Mouse (Mus musculus) cerebellum, adult 11 months (tissue): ENCODE data around the gene Lingo1.

ENCODE experiments used
- DNase-seq: peaks from one replicate; pipeline ENCODE4 v3.0.0; 2022

Lingo1 gene

DNA sequence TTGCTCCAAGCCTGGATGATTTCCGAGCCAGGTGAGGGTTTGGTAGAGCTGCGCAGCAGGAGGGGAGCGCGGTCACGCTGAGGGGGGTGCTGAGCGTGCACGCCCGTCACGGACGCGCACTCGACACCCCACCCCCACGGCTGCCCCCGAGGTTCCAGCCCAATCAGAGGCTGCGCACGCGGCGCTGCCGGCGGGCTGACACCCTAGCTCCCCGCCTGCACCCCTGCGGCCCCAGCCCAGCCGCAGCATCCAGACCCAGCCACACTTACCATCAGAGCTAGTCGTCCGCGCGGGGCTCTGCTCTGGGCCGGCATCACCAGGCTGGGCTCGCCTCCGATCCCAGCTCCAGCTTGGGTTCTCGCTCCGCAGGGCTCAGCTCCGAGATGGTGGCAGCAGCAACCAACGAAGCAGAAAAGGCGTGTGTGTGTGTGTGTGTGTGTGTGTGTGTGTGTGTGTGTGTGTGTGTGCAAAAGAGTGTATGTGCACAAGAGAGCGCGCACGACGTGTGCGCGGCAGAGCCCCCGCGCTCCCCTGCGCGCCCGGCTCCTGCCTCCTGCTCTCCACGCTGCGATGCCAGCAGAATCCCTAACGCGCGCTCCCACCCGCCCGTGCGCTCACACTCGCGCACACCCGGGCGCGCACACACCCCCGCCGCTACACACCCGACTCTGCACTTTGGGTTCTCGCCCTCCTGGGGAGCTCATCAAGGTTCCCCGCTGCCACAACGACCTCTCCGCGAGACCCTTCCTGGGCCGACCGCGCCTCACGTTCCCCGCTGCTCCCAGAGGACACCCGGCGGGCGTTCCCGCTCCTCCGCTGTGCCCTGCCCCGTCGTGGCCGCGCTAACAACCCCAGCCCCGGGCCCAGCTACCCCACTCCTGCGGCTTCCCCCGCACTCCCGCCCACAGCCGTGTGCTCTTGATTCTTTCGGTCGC, at the start of gene Lingo1:
TSS of gene Lingo1 (minus strand) at position 748 of the 935 bp plus-strand sequence.
- peak; percentile 66 for DNase-seq

DNA sequence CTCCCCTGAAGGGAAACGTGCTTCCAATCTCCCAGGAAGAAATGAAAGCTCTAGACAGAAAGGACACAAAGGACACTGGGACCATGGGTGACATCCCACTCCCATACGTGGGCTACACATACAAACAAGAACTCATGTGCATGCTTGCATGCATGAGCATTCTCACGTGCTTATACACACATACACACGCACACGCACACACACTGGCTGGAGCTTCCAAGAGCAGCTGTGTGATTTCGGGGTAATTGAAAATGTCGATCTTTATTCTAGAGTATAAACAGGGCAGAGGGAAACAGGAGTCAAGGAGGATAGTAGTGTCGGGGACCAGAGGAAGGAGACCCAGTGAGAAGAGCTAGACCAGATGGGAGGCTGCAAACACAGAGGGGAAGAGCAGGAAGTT, 48.4 kb upstream of the Lingo1 start:
- DNase-seq, result no peak

DNA sequence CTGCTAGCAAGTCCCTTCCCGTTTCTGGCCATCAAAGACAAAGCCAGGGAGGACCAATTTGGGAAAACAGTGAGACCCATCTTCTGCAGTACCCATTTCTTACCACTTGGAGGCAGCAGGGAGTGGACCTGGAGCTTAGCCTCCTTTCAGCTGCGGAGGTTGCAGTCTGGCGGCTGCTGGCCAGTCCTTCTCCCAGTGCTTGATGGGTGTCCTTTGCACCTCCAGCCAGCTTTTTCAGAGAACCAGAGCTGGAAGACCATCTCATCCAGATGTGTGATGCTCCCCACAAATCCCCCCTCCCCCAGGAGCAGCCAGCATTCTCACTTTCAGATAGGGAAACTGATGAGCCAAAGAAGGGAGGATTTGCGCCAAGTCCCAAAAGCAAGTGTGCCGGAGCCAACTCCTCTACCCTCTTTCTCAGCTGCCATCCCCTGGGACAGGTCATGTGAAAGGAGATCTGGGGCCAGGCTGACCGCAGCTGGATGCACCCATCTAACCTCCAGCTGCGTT, 47.5 kb upstream of the Lingo1 start:
- peak; percentile 67 for DNase-seq

DNA sequence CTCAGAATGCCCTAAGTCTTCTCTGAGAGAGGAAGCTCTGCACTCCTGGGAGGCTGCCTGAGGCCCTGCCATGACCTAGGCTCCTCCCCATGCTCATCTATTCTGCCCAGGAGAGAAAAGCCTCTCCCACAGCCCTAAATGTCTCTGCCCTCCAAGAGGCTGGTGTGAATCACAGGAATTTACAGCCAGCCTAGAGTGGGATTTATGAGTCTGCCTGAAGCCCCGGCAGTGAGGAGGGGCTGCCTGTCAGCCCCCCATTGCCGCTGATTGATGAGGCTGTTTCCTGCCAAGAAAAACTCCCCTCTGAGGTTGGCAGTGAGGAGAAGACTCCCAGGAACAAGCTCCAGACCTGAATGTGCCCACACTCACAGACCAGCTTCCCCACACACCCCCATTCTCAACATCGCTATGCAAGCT, 46.0 kb upstream of the Lingo1 start:
- no peak for DNase-seq

DNA sequence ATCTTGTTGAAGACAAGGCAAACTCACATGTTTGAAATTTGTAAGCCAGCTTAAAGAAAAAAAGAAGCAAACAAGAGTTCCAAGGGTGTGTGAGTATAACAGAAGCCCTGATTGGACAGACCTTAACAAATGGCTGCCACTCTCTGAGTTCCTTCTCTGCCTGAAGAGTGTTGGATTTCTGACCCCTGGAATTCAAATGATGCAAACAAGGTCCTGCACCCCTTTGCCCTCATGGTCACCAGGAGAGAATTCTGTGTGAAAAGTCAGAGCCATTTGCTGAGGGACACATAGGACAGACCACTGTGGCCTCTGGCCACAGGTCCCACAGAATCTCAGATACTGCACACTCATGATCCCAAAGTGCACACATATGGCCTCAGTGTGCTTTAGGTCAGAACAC, 45.6 kb upstream of the Lingo1 start:
- DNase-seq, result no peak

DNA sequence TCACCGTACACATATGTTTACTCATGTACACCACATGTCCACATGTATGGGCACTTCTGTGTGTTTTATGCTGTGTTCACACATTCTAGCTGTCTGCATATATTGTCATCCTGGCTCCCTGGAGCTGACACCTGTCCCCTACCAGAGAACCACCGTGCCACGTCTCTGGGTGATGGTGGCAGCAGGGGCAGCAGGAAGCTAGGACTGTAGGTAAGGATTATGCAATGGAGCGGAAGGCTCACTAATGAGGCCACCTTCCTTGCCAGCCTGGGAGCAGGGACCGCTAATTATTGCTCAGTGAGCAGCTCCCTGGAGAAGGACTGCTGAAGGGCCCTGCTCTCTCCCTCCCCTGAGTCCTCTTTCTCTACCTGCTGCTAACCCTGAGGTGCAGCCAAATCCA, 44.5 kb upstream of the Lingo1 start:
- DNase-seq, result no peak

DNA sequence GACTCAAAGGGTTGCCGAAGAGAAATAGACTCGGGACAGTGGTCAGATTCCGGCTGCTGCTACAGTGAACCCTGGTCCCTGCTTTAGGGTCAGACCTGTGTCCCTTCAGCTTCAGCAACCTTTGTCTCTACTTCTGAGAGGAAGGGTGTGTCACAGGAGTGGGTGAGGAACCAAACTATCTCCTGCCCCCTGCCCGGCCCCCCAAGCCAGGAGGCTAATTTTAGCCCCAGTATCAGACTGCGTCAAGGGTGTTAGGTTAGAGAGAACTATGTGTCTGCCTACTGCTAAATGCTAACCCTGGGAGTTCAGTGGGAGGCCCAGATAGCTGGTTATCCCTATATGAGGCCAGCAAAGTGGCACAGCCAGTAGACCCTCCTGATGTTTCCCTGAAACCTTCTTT, 38.9 kb upstream of the Lingo1 start:
- DNase-seq, result no peak

DNA sequence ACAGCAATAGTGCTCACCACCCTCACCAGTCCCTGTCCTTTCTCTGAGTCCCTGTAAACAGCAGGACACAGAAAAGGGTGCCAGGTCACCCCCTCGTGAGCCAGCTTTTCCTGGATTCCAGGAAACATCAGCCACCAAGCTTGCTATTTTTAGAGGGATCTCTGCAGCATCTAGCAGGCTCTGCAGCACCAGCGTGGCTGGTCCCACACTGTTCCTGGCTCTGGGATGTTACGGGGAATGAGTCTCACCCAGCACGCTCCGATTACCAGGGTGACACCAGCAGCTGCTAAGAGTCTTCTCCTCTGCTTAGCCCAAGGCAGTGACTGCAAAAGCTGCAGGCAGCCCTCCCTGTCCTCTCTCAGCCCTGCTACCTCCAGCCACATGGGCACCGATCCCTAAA, 36.6 kb upstream of the Lingo1 start:
- DNase-seq, result no peak

DNA sequence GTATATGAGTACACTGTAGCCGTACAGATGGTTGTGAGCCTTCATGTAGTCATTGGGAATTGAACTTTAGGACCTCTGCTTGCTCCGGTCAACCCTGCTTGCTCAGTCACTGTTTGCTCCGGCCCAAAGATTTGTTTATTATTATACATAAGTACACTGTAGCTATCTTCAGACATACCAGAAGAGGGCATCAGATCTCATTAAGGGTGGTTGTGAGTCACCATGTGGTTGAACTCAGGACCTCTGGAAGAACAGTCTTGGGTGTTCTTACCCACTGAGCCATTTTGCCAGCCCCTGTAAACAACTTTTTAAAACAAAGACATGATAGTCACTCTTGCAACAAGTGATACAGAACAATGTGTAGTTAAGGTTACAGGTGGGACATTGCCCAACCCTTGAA, 35.6 kb upstream of the Lingo1 start:
- no peak for DNase-seq

DNA sequence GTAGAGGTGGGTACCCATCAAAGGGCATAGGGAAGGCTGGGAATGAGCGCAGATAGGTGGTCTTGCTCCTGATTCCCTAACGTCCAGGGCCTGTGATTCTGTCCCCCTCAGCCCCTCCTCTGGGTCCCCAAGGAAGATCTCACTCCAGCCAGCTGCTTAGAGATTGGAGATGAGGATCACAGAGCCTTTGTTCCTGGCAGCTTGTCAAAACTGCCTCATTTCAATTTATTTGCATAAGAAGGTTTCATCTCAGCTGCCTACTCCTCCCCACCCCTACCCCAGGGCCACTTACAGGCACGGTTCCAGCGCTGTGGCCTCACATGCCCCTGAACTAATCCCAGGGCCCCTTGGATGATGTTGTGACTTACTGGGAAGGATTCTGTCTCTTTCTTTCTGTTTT, 33.9 kb upstream of the Lingo1 start:
- DNase-seq, result no peak

DNA sequence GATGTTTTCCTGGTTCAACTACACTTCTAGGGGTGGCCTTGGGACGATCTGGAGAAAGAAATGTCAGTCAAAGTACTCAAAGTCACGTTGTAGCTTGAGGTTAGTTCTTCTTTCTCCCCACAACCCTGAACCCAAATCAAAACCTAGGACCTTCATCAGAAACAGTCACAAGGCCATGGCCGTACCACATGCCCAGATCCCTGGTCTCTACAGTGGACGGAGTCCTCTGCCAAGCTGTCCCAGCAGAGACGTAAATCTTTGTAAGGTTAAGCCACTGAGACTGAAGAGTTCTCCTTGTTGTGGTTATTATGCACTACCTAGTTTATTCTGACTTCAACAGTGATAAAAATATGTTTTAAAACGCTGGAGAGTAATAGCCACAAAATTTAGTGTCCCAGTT, 32.6 kb upstream of the Lingo1 start:
- no peak for DNase-seq

DNA sequence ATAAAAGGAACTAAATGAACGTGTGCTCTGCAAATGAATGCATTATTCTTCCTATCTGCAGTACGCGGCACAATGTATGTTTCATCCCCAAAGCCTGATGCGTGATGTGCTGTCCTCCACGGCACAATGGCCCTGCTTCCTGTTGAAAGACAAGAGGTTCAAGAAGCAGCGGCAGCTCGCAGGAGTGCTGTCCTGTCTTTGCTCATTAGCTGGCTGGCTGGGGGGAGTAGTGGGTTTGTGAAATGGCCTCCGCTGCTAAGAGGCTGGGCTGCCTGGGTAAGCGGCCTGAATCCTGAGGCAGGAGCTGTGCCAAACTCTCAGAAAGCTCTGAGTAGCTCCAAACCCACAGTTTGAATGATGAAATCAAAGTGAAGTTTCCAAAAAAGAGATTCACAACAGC, 31.9 kb upstream of the Lingo1 start:
- DNase-seq, result no peak

DNA sequence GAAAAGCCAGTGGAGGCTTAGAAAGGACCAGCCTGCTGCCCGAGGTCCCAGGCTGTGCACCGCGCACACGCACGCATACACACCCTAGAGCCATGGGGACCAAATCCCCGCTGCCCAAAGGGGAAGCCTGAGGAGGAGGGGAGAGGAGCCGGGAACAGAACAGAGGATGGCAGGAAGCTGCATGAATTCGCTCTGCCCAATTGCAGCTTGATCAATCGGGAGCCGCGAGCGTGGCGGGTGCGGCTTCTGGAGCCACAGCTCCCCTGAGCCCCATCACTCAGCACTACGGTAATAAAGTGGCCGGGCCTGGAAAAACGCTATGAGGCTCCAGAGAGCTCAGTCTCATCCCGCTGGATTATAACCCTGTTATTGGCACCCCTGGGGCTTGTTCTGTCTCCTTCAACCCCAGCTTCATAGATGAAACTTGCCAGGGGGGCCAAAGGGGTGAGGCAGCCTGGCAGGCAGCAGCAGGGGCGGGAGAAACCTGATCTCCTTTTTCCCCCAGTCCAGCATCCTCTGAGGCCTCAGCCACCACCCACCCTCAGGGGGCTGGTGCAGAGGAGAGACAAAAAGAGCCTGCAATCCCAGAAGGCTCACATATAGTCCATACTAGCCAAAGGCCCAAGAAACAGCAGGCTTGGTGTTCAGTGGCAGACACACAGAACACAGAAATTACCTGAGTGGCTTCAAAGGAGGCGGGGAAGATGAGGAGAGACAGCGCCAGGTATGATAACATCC, 29.4 kb upstream of the Lingo1 start:
- DNase-seq, result no peak

DNA sequence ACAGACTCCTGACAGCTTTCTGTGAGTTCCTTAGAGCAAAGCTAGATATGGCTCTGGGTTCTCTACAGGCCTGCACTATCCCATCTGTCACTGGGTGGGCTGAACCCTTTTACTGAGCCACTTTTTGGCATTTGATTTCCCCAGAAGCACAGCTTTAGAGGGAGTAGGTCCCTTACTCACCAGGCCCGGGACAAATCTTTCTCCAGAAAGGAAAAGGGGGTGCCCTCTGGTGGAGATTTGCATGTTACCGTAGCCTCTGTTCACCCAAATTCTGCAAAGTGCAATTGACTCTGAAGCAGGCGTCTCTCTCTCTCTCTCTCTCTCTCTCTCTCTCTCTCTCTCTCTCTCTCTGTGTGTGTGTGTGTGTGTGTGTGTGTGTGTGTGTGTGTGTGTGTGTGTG, 28.6 kb upstream of the Lingo1 start:
- DNase-seq, result peak; percentile 28

DNA sequence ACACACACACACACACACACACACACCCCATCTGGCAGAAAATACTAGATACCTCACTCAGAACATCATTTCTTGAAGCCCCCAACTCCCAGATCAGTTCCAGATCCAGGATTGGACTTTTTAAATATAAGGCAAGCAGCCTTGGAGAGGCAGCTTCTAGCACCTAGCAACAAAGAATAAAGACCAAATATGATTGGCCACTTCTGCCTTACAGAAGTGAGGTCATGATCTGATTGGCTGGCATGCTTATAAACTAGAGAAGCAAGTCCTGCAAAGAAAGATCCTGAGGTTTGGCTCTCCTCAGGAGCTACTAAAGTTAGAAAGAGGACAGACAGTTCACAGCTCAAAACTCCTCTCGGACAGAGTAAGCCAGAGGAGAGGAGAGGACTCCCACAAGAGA, 14.6 kb upstream of the Lingo1 start:
- no peak for DNase-seq

DNA sequence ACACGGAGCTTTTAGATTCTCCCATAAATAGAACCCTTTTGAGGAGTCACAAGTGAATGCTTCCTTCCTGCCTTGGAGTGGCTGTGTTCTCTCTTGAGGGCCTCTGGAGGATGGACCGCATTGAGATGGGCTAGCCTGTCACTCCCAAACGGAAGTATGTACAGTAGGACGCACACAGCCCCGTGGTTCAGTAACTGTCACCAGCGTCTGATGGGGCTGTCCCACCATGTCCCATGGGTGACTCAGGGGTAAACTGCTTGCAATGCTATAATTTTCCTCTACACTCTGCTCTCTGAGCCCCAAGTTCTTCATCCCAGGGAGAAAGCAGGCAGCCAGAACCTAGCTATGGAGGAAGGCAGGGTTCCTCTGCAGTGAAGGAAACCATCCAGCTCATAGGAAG, 11.7 kb upstream of the Lingo1 start:
- no peak for DNase-seq

DNA sequence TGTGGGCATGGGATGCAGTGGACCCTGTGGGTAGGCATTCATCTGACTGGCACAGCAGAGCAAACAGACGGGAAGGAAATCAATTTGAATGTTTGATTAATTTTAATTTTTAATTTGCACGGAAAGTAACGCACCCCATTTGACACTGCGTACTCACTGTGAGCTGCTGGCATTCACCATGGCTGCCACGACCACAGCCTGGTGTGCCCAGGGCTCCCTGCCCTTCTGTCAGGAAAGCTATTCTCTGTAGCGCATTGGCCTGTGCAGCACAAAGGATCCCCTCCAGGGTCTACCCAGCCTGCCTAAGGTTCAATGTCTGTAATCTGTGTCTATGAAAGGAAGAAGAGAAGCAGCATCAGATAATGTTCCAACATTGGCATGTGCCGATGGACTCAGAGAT, 6.9 kb upstream of the Lingo1 start:
- no peak for DNase-seq

DNA sequence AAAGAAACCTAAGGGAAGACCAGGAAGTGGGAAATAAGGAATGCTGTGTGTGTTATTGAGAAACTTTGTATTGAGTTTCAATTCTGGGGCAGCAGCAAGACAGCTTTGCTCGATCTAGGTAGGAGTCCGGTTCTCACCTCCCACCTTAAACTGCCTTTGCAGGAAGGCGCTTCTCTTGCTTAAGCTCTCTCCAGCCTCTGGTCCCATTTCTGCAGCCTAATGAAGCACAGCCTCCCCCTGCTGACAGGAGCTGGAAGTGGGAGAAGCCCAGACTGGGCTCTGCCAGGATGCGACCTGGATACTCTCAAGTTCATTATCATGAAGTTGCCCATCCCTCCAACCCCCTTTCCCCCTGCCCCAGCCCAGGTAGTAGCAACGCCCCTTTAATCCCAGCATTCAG, 1.6 kb upstream of the Lingo1 start:
- DNase-seq, result peak; percentile 83

DNA sequence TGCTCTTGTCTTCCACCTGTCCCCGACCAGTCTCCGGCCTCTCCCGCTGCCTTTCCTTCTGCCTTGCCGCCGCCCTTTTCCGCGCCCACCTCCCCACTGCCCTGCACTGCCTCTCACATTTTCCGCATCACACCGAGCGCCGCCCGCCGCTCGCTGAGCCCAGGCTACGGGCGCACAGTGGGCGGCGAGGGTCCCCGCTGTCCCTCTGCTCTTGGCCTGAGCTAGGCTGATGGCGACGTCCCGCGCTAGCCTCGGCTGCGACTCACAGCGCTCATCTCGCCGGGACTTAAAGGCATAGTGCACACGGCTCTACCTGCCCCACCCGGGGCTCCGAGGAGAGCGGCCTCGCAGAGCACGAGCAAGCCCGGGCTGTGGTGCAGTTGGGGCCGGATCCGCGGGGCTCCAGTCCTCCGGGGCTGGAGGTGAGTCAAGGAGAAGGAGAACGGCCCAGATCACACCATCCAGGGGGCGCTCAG, 426 bp upstream of the Lingo1 start:
- DNase-seq, result peak; percentile 54

DNA sequence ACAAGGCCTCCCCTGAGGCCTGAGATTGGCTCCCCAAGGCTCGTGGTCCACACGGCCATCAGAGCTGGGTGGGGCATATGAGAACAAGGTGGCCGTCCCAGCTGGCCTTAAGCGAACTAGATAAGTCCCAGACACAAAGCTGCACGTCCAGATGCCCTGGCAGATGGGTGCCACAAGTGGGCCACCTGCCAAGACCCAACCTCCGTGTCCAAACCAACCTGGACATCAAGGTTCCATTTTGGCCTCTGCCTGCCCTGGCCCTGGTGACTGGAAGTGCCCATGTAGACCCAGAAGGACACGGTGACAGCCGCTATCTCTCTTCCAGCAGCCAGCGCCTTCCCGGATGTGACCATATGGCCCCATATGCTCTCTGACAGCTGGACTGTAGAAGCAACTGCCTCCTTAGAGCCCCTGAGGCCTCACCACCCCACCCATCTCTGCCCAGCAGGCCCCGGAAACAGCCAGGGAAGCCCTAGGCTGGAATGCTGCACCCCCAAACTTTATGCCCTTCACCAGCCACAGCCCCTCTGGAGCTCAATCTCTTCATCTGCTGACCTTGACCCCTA, 4.5 kb downstream of the Lingo1 start:
- DNase-seq, result no peak

DNA sequence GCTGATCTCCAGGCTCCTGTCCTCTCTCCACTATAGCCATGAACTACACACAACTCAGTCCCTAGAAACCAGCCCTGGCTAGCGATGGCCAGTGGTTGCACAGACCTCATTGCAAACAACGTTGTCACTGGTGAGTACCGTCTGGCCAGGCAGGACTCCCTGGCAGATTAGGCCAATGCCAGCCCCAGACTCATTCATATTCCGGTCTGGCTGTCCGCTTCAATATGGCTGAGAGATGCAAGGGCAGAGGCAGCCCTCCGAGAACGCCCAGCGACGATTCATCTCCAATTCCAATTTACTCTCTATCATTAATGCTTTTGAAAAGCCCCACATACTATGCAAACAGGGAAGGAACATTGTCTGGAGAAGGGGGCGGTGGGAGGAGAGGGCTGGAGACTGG, 11.7 kb downstream of the Lingo1 start:
- no peak for DNase-seq

DNA sequence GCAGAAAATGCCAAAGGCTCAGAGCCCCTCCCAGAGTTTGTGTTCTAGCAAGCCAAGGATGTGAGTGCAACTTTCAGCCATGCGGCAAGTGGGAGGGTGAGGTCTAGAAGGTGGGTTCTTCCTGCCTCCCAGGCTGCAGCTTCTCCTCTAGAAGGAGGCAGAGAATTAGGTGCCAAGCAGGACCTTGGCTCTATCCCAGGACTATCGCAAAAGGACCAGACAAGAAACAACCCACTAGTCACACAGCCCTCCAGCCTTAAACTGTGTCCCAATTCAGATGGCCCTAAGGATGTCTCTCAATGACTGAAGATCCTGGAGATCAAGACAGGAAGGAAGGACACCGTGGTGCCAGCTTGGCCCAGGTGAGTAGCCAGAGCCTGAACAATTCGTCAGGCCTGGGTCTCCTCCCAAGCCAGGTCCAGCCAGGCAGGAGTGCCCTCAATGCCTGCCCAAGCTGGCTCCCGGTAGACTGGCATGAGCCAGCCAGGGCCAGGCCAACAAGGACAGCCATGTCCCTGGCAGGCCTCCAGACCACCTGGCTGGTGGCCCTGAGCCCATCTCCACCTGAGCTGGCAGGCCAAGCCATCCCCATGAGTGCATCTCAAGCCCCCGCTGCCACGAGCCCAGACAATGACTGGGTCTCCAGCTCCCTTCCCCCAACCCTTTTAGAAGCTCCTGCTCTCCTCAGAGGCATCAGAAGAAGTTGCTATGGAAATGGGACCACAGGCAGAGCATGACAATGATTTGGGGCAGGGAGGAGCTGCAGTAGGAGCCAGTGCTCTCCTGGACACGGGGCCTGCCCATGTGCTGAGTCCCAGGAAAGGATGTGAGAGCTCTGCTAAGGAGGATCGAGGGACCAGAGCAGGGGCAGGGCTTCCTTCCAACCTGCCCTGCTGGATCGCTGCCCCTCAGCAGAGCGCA, 19.1 kb downstream of the Lingo1 start:
- peak; percentile 96 for DNase-seq
